Mouse (Mus musculus) embryonic facial prominence, embryonic 11.5 days (tissue): ENCODE data around the gene Cend1. TPM values are rescaled to one million over a fixed set of nuclear protein-coding genes. Genes with fewer than 3 reads are reported as not detected.

ENCODE experiments used
- ATAC-seq: fragments of 200-750 bp; cut with Nextera tagmentation; replicated peaks from 2 replicates; pipeline ENCODE4 v1.8.0; 2017; ENCODE audit warnings: low read depth; ENCODE audit not compliant: insufficient number of reproducible peaks, low FRiP score, low TSS enrichment
- DNase-seq: peaks from one replicate; pipeline ENCODE4 v3.0.0-alpha.2; 2015; ENCODE audit warnings: low spot score
- H3K27ac ChIP-seq: fragments of 300-500 bp; sonication (generic); replicated peaks from 2 replicates; pipeline ENCODE4 v1.5.1; 2014; ENCODE audit warnings: mild to moderate bottlenecking, low read depth, low read length, control low read depth
- H3K27me3 ChIP-seq: fragments of 300-500 bp; sonication (generic); 2 replicates; pipeline ENCODE4 v1.6.1; 2014; ENCODE audit warnings: mild to moderate bottlenecking, low read length, moderate library complexity, mixed read lengths; ENCODE audit not compliant: control insufficient read depth, insufficient read depth
- H3K36me3 ChIP-seq: fragments of 300-500 bp; sonication (generic); replicated peaks from 2 replicates; pipeline ENCODE4 v1.6.1; 2014; ENCODE audit warnings: low read depth, mild to moderate bottlenecking, low read length, moderate library complexity, mixed read lengths; ENCODE audit not compliant: control insufficient read depth, insufficient read depth
- H3K4me1 ChIP-seq: fragments of 300-500 bp; sonication (generic); 2 replicates; pipeline ENCODE4 v1.6.1; 2014; ENCODE audit warnings: low read length, mixed read lengths; ENCODE audit not compliant: control insufficient read depth, insufficient read depth
- H3K4me2 ChIP-seq: fragments of 300-500 bp; sonication (generic); 2 replicates; pipeline ENCODE4 v1.6.1; 2014; ENCODE audit warnings: low read depth, mild to moderate bottlenecking, control low read depth, low read length, moderate library complexity
- H3K4me3 ChIP-seq: fragments of 300-500 bp; sonication (generic); 2 replicates; pipeline ENCODE4 v1.5.1; 2014; ENCODE audit warnings: low read depth, low read length, control low read depth
- H3K9ac ChIP-seq: fragments of 300-500 bp; sonication (generic); replicated peaks from 2 replicates; pipeline ENCODE4 v1.6.1; 2014; ENCODE audit warnings: mild to moderate bottlenecking, control low read depth, low read length
- H3K9me3 ChIP-seq: fragments of 300-500 bp; sonication (generic); replicated peaks from 2 replicates; pipeline ENCODE4 v1.6.1; 2016; ENCODE audit warnings: mild to moderate bottlenecking, low read length, inconsistent platforms, mixed read lengths; ENCODE audit not compliant: control insufficient read depth
- WGBS: fragments of 180-500 bp; shearing (Covaris S2); extraction: QIAGEN DNeasy Blood & Tissue Kit; methylation state at CpG from one replicate; pipeline ENCODE4 v1.1.7; 2014; 5-methylcytosine and 5-hydroxymethylcytosine counted together
- polyA plus RNA-seq: library from polyadenylated mRNA; unstranded; fragments of >200 nt; fragmentation: Nextera tagmentation; extraction: Ambion mirVana; gene quantifications from 2 replicates; pipeline ENCODE4 v1.2.1, GENCODE M21; 2014

The Cend1 gene
- polyA plus RNA-seq, 1 experiment from 2014 or later = 2.5 TPM

GRCm38 (mm10) chr7:141428701-141429100 lies 590 bp downstream of the Cend1 start:
- H3K27ac ChIP-seq = no peak overlapping the region
- H3K9ac ChIP-seq = no peak overlapping the region
- 0 out of 2 replicates have a peak, but pooled peaks cover 5% of the 10 kb centered on the region for H3K4me1 ChIP-seq
- H3K27me3 ChIP-seq = no peaks in the 10 kb centered on the region
- H3K4me3 ChIP-seq = peak overlapping the region; percentile 32; the same call in 1 of the 2 replicates
- ATAC-seq (no peak), DNase-seq (no peak)
- no peaks in the 10 kb centered on the region for H3K9me3 ChIP-seq
- H3K4me2 ChIP-seq = peak overlapping the region; percentile 66; the same call in 1 of the 2 replicates
- H3K36me3 ChIP-seq = peaks cover 2% of the 10 kb centered on the region; the same call in 1 of the 2 replicates
- 54% methylated on average over 5 of the region's 5 CpGs for WGBS

GRCm38 (mm10) chr7:141426948-141427730 lies 2.2 kb downstream of the Cend1 start:
- DNase-seq (no peak), ATAC-seq (no peak)
- Histone ChIP-seq H3K27me3 (no peaks in the 10 kb centered on the region), H3K4me2 (no peak overlapping the region), H3K27ac (no peak overlapping the region), H3K4me3 (no peak overlapping the region), H3K9me3 (no peaks in the 10 kb centered on the region), H3K9ac (no peak overlapping the region), H3K36me3 (peaks cover 2% of the 10 kb centered on the region; the same call in 1 of the 2 replicates), H3K4me1 (0 out of 2 replicates have a peak, but pooled peaks cover 5% of the 10 kb centered on the region)
- WGBS = 85% methylated on average over 12 of the region's 12 CpGs

DNA sequence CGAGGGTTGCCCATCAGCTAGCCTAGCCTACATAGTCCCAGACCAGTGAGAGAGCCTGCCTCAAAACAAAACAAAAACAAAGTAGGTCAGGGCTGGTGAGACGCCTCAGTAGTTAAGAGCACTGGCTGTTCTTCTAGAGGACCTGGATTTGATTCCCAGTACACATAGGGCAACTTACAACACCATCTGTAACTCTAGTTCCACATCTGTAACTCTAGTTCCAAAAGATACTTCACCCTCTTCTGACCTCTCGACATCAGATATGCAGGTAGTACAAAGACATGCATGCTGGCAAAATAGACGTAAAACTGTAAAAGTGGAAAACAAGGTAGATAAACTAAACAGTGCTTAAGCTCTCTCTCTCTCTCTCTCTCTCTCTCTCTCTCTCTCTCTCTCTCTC lies 5.5 kb downstream of the Cend1 start:
- 66% methylated on average over 4 of the region's 4 CpGs for WGBS
- H3K27me3 ChIP-seq = no peaks in the 10 kb centered on the region
- no peaks in the 10 kb centered on the region for H3K36me3 ChIP-seq
- H3K4me2 ChIP-seq = no peak overlapping the region
- no peak overlapping the region for H3K9ac ChIP-seq
- ATAC-seq = no peak
- H3K27ac ChIP-seq = no peak overlapping the region
- DNase-seq = no peak
- H3K4me1 ChIP-seq = no peaks in the 10 kb centered on the region
- H3K9me3 ChIP-seq = no peaks in the 10 kb centered on the region
- no peak overlapping the region for H3K4me3 ChIP-seq

DNA sequence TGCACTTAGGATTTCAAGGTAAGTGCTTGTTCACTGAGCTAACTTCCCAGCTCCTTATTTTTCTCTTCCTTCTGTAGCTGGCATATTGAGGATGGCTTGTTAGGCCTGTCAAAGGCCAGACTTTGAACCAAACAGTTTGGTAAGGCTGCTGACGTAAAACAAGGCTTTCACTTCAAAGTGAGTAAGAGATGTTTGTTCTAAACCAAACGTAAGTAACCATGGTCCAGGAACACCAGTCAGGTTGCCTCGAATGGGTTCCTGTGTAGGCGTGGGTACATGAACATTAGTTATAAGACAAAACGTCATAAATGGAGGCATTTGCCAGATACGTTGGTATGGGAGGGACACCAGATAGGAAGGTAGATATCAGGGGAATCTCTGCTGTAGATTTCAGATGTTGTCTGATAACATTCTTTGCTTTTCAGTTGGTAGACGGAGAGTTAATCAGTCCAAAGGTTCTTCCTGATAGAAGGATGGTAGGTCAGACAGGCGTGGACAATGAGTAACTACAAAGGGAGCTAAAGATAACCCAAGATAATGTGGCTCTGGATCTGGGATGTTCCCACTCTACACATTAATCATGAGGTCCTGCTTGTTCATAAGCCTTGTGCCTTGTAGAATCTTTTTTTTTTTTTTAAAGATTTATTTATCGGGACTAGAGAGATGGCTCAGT lies 9.1 kb downstream of the Cend1 start:
- H3K27me3 ChIP-seq = no peaks in the 10 kb centered on the region
- H3K36me3 ChIP-seq = no peaks in the 10 kb centered on the region
- ATAC-seq (no peak), DNase-seq (no peak)
- no peak overlapping the region for H3K4me2 ChIP-seq
- no peaks in the 10 kb centered on the region for H3K9me3 ChIP-seq
- WGBS = 84% methylated on average over 9 of the region's 9 CpGs
- H3K9ac ChIP-seq = no peak overlapping the region
- H3K4me3 ChIP-seq = no peak overlapping the region
- H3K4me1 ChIP-seq = no peaks in the 10 kb centered on the region
- H3K27ac ChIP-seq = no peak overlapping the region

- ATAC-seq (no peak), DNase-seq (no peak)
- Histone ChIP-seq H3K4me1 (no peaks in the 10 kb centered on the region), H3K4me3 (no peak overlapping the region), H3K9me3 (no peaks in the 10 kb centered on the region), H3K4me2 (no peak overlapping the region), H3K27me3 (no peaks in the 10 kb centered on the region), H3K27ac (no peak overlapping the region), H3K9ac (no peak overlapping the region), H3K36me3 (no peaks in the 10 kb centered on the region)
- WGBS = 83% methylated on average over 7 of the region's 7 CpGs
Measured at GRCm38 (mm10) chr7:141418970-141419369, 10.3 kb downstream of the Cend1 start.

GRCm38 (mm10) chr7:141417731-141418681 lies 11.3 kb downstream of the Cend1 start:
- H3K9me3 ChIP-seq = no peaks in the 10 kb centered on the region
- no peaks in the 10 kb centered on the region for H3K27me3 ChIP-seq
- ATAC-seq (no peak), DNase-seq (no peak)
- no peak overlapping the region for H3K27ac ChIP-seq
- H3K4me3 ChIP-seq = no peak overlapping the region
- no peak overlapping the region for H3K4me2 ChIP-seq
- 69% methylated on average over 8 of the region's 8 CpGs for WGBS
- no peaks in the 10 kb centered on the region for H3K36me3 ChIP-seq
- no peaks in the 10 kb centered on the region for H3K4me1 ChIP-seq
- H3K9ac ChIP-seq = no peak overlapping the region

- no peaks in the 10 kb centered on the region for H3K27me3 ChIP-seq
- H3K4me3 ChIP-seq = no peak overlapping the region
- 80% methylated on average over 6 of the region's 6 CpGs for WGBS
- ATAC-seq (no peak), DNase-seq (no peak)
- no peaks in the 10 kb centered on the region for H3K36me3 ChIP-seq
- H3K27ac ChIP-seq = no peak overlapping the region
- H3K4me2 ChIP-seq = no peak overlapping the region
- no peaks in the 10 kb centered on the region for H3K4me1 ChIP-seq
- no peak overlapping the region for H3K9ac ChIP-seq
- no peaks in the 10 kb centered on the region for H3K9me3 ChIP-seq
Measured at GRCm38 (mm10) chr7:141416144-141416841, 13.0 kb downstream of the Cend1 start.
